Mouse (Mus musculus): ENCODE measurements around the gene Cnr2. TPM values are rescaled to one million over a fixed set of nuclear protein-coding genes. Genes with fewer than 3 reads are reported as not detected.
A peak's percentile ranks its signal among the peaks of the same experiment; 100 is the strongest.

Gene Cnr2
- total RNA-seq, 1 experiment: 0.04 TPM

DNA sequence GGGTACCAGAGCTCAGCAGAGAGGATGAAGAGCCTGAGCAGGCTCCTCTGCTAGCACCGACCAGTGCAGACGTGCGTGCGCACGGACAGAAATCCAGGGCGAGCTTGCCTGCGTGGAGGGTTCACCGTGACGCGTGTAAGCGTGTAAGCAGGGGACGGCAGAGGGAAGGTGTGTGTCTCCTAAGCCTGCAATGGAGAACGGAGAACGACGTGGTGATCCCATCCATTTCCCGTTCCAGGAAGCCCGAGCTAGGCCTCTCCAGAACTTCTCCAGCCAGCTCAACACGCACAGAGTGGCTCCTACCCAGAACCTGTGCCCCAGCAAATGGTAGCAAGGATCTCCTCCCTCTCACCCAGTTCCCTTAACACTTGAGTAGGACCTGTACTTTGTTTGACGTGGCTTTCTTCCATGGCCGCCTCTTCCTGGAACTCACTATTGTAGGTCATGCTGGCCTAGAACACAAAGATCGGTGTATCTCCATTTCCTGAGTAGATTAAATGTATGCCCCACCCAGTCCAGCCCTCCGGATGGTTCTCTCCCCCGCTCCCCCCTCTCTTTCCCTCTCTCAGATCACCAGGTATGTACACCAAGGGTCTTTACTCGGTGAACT, 6.6 kb upstream of the Cnr2 start:
- peak overlapping the region; percentile 1; the same call in 1 of the 2 replicates for H3K9ac ChIP-seq (ENCODE audit: insufficient read depth, low read depth, low read length, poor library complexity, severe bottlenecking)
- in situ Hi-C loops (cut with MboI; ENCODE audit: low sequenced_read_pairs in 2 of 2, unreplicated experiment in 2 of 2): no loop called here
- TF ChIP-seq HCFC1 (IDR thresholded peaks at IDR 0.05; ENCODE audit: borderline replicate concordance, insufficient read depth, low read length): no peak
- TF ChIP-seq ZNF384 (IDR thresholded peaks at IDR 0.05; ENCODE audit: low read depth, low read length): no peak
- TF ChIP-seq ZC3H11A (IDR thresholded peaks at IDR 0.05; ENCODE audit: borderline replicate concordance, low read depth, low read length): no peak
- no peak for TF ChIP-seq CHD2 (IDR thresholded peaks at IDR 0.05; ENCODE audit: low read depth, low read length)
- no peak for TF ChIP-seq MAFK (IDR thresholded peaks at IDR 0.05; ENCODE audit: insufficient read depth, low read depth, low read length)
- DNase-seq (ENCODE audit: low read depth, low spot score): no peak
- peak overlapping the region; percentile 33 to 54; a peak in 3 of 4 replicates for H3K4me3 ChIP-seq (ENCODE audit: insufficient read depth in 1 of 2, low read depth in 1 of 2, low read length in 2 of 2, poor library complexity in 1 of 2, severe bottlenecking in 1 of 2)
- no peaks in the 10 kb centered on the region for H3K36me3 ChIP-seq (ENCODE audit: control insufficient read depth, insufficient read depth, low read length, poor library complexity, severe bottlenecking)
- peaks cover 2 to 16% of the 10 kb centered on the region in 2 experiments; a peak in 3 of 4 replicates for H3K4me1 ChIP-seq (ENCODE audit: control insufficient read depth in 2 of 2, insufficient read depth in 2 of 2, low read length in 2 of 2, poor library complexity in 1 of 2)
- no peaks in the 10 kb centered on the region for H3K9me3 ChIP-seq (ENCODE audit: control insufficient read depth, insufficient read depth, low read depth, low read length)
- no peak overlapping the region for H3K27ac ChIP-seq (ENCODE audit: insufficient read depth, low read depth, low read length, poor library complexity, severe bottlenecking)

DNA sequence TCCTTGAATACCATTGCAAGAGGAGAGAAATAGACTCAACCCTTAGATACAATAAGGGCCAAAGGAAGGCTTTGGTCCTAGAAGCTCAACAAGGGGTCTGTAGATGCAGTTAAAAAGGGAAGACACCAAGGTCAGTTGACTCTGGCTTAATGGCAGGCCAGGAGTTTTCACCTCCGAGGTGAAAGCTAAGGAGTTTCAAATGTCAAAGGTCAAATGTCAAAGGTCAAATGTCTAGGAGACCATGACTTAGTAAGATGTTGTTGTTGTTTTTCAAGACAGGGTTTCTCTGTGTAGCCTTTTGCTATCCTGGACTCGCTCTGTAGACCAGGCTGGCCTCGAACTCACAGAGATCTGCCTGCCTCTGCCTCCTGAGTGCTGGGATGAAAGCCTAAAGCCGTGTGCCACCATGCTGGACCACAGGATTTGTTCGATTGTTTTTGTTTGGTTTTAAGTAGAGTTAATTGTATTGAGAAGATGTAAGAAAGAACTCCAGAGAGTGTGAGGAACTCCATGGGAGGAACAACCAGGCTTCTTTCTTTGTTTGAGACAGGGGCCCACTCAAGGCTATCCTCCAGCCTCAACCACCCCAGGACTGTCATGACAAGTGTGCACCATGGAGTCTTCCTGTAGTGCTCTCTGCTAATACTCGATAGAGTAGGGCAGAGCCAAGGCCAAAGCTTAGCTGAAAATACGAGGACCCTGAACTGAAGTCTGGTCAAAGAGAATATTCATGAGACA, 5.9 kb upstream of the Cnr2 start:
- no peak for DNase-seq (ENCODE audit: low read depth, low spot score)
- Histone ChIP-seq H3K36me3 (ENCODE audit: control insufficient read depth, insufficient read depth, low read length, poor library complexity, severe bottlenecking) (no peaks in the 10 kb centered on the region), H3K4me3 (ENCODE audit: insufficient read depth in 1 of 2, low read depth in 1 of 2, low read length in 2 of 2, poor library complexity in 1 of 2, severe bottlenecking in 1 of 2) (peak overlapping the region in 1 of 2 experiments; percentile 54; a peak in 1 of 4 replicates), H3K9ac (ENCODE audit: insufficient read depth, low read depth, low read length, poor library complexity, severe bottlenecking) (no peak overlapping the region), H3K27ac (ENCODE audit: insufficient read depth, low read depth, low read length, poor library complexity, severe bottlenecking) (no peak overlapping the region), H3K9me3 (ENCODE audit: control insufficient read depth, insufficient read depth, low read depth, low read length) (no peaks in the 10 kb centered on the region), H3K4me1 (ENCODE audit: control insufficient read depth in 2 of 2, insufficient read depth in 2 of 2, low read length in 2 of 2, poor library complexity in 1 of 2) (peaks cover 0 to 11% of the 10 kb centered on the region in 2 experiments; a peak in 2 of 4 replicates)
- TF ChIP-seq ZNF384 (IDR thresholded peaks at IDR 0.05; ENCODE audit: low read depth, low read length) (no peak), ZC3H11A (IDR thresholded peaks at IDR 0.05; ENCODE audit: borderline replicate concordance, low read depth, low read length) (no peak), HCFC1 (IDR thresholded peaks at IDR 0.05; ENCODE audit: borderline replicate concordance, insufficient read depth, low read length) (no peak), MAFK (IDR thresholded peaks at IDR 0.05; ENCODE audit: insufficient read depth, low read depth, low read length) (no peak), CHD2 (IDR thresholded peaks at IDR 0.05; ENCODE audit: low read depth, low read length) (no peak)
- in situ Hi-C loops (cut with MboI; ENCODE audit: low sequenced_read_pairs in 2 of 2, unreplicated experiment in 2 of 2): no loop called here

DNA sequence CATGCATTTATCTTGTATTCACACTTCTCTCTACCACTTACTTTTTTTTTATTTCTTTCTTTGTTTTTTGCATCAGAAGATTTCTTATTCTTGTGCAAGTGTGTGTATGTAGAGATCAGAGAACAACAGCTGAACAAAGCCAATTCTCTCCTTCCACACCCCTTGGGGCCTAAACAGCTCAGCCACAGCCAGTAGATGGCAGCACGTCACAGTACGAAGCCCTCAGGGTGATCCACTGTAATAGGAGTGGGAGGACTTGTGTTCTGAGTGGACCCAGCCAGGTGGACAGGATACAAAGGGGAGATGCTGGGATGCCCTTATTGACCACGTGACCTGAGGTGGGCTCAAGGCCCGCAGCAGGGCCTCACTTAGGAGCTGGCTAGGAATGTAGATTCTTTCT, 5.3 kb upstream of the Cnr2 start:
- H3K36me3 ChIP-seq (ENCODE audit: control insufficient read depth, insufficient read depth, low read length, poor library complexity, severe bottlenecking): no peaks in the 10 kb centered on the region
- DNase-seq (ENCODE audit: low read depth, low spot score): no peak
- H3K9me3 ChIP-seq (ENCODE audit: control insufficient read depth, insufficient read depth, low read depth, low read length): no peaks in the 10 kb centered on the region
- in situ Hi-C loops (cut with MboI; ENCODE audit: low sequenced_read_pairs in 2 of 2, unreplicated experiment in 2 of 2): no loop called here
- H3K4me1 ChIP-seq (ENCODE audit: control insufficient read depth in 2 of 2, insufficient read depth in 2 of 2, low read length in 2 of 2, poor library complexity in 1 of 2): peaks cover 0 to 10% of the 10 kb centered on the region in 2 experiments; a peak in 2 of 4 replicates
- H3K9ac ChIP-seq (ENCODE audit: insufficient read depth, low read depth, low read length, poor library complexity, severe bottlenecking): no peak overlapping the region
- no peak overlapping the region for H3K27ac ChIP-seq (ENCODE audit: insufficient read depth, low read depth, low read length, poor library complexity, severe bottlenecking)
- TF ChIP-seq MAFK (IDR thresholded peaks at IDR 0.05; ENCODE audit: insufficient read depth, low read depth, low read length) (no peak), ZC3H11A (IDR thresholded peaks at IDR 0.05; ENCODE audit: borderline replicate concordance, low read depth, low read length) (peak; percentile 20; the same call in 1 of the 2 replicates)
- no peak overlapping the region for H3K4me3 ChIP-seq (ENCODE audit: insufficient read depth in 1 of 2, low read depth in 1 of 2, low read length in 2 of 2, poor library complexity in 1 of 2, severe bottlenecking in 1 of 2)

DNA sequence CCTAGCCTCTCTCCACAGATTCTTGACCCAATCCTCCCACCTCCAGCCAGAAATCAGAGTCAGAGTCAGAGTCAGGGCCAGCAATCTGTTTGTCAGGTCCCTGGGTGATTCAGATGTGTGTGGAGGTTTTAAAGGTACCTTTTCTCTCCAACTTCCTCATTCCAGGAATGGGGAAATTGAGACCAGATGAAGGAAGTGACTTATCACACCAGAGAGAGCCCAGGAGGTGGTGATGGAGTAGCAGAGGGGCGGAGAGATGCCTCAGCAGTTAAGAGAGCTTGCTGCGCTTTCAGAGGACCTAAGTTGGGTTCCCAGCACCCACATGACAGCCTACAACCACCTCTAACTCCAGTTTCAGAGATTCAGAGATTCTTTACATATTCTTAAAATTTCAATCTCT, 3.7 kb upstream of the Cnr2 start:
- Histone ChIP-seq H3K4me1 (ENCODE audit: control insufficient read depth in 2 of 2, insufficient read depth in 2 of 2, low read length in 2 of 2, poor library complexity in 1 of 2) (peaks cover 0 to 7% of the 10 kb centered on the region in 2 experiments; a peak in 2 of 4 replicates), H3K9ac (ENCODE audit: insufficient read depth, low read depth, low read length, poor library complexity, severe bottlenecking) (no peak overlapping the region), H3K4me3 (ENCODE audit: insufficient read depth in 1 of 2, low read depth in 1 of 2, low read length in 2 of 2, poor library complexity in 1 of 2, severe bottlenecking in 1 of 2) (no peak overlapping the region), H3K27ac (ENCODE audit: insufficient read depth, low read depth, low read length, poor library complexity, severe bottlenecking) (no peak overlapping the region), H3K9me3 (ENCODE audit: control insufficient read depth, insufficient read depth, low read depth, low read length) (no peaks in the 10 kb centered on the region), H3K36me3 (ENCODE audit: control insufficient read depth, insufficient read depth, low read length, poor library complexity, severe bottlenecking) (no peaks in the 10 kb centered on the region)
- DNase-seq (ENCODE audit: low read depth, low spot score): no peak
- in situ Hi-C loops (cut with MboI; ENCODE audit: low sequenced_read_pairs in 2 of 2, unreplicated experiment in 2 of 2): no loop called here
- TF ChIP-seq CHD2 (IDR thresholded peaks at IDR 0.05; ENCODE audit: low read depth, low read length) (no peak), MAFK (IDR thresholded peaks at IDR 0.05; ENCODE audit: insufficient read depth, low read depth, low read length) (no peak), ZNF384 (IDR thresholded peaks at IDR 0.05; ENCODE audit: low read depth, low read length) (no peak), ZC3H11A (IDR thresholded peaks at IDR 0.05; ENCODE audit: borderline replicate concordance, low read depth, low read length) (no peak), HCFC1 (IDR thresholded peaks at IDR 0.05; ENCODE audit: borderline replicate concordance, insufficient read depth, low read length) (no peak)
